In genomic region chrX:12006882-12007753, GRCm38 (mm10) we compare ENCODE assay signal across 8 mouse cellular contexts.
DNase-seq lines count a peak whose midpoint lies in the region; ATAC-seq and TF ChIP-seq lines count a peak whose summit lies in the region.

No protein-coding gene starts in this region.

- WGBS in heart, embryonic 16.5 days, result under 1% methylated on average over 62 of the region's 75 CpGs

- DNase-seq in adrenal gland, postnatal 36 days, result peak; percentile 74 to 77
- peak; percentile 68 for DNase-seq in kidney, postnatal 14 days
- DNase-seq in right cerebral cortex, postnatal 25 days, result peak; percentile 31
- DNase-seq in frontal cortex, adult 2 months (ENCODE audit: extremely low spot score in 1 of 2, low spot score in 1 of 2), result no peak

- H3K36me3 ChIP-seq in ES-Bruce4 (ENCODE audit: control insufficient read depth, insufficient read depth, low read length, poor library complexity, severe bottlenecking), result no peaks in the 10 kb centered on the region
- no peaks in the 10 kb centered on the region for H3K36me3 ChIP-seq in heart, embryonic 16.5 days (ENCODE audit: control insufficient read depth, insufficient read depth)
- H3K36me3 ChIP-seq in megakaryocyte, embryonic 14.5 days (replicated peaks; ENCODE audit: low read length), result no peaks in the 10 kb centered on the region

- TF ChIP-seq CTCF in ES-Bruce4 (IDR thresholded peaks at IDR 0.05; ENCODE audit: low read depth, low read length), result no peak

- peak overlapping the region; percentile 81 for H3K9ac ChIP-seq in ES-Bruce4 (ENCODE audit: low read depth, poor library complexity, severe bottlenecking)
- peak overlapping the region; percentile 72 for H3K9ac ChIP-seq in heart, embryonic 16.5 days (ENCODE audit: low read length)

- ATAC-seq in erythroblast, adult 5-6 weeks (replicated peaks; ENCODE audit: low FRiP score, poor library complexity, severe bottlenecking), result peak; percentile 10; the same call in 1 of the 2 replicates
- ATAC-seq in heart, embryonic 16.5 days (replicated peaks; ENCODE audit: extremely low read depth, insufficient read depth, low FRiP score), result peak; percentile 61

- peaks cover 11% of the 10 kb centered on the region for H3K4me1 ChIP-seq in ES-Bruce4 (ENCODE audit: control insufficient read depth, insufficient read depth, low read length)
- H3K4me1 ChIP-seq in heart, embryonic 16.5 days (ENCODE audit: control insufficient read depth, insufficient read depth, low read length), result peaks cover 21% of the 10 kb centered on the region
- H3K4me1 ChIP-seq in megakaryocyte, embryonic 14.5 days, result peaks cover 61% of the 10 kb centered on the region

- H3K4me2 ChIP-seq in heart, embryonic 16.5 days (ENCODE audit: low read depth, low read length), result peak overlapping the region; percentile 68

- TF ChIP-seq POLR2A in ES-Bruce4 (IDR thresholded peaks at IDR 0.05; ENCODE audit: insufficient read depth, low read length), result no peak

- no peaks in the 10 kb centered on the region for H3K9me3 ChIP-seq in ES-Bruce4 (replicated peaks; ENCODE audit: control insufficient read depth, insufficient read depth, low read length, poor library complexity, severe bottlenecking)
- H3K9me3 ChIP-seq in heart, embryonic 16.5 days (replicated peaks; ENCODE audit: control insufficient read depth, low read length), result no peaks in the 10 kb centered on the region
- 0 out of 2 replicates have a peak, but pooled peaks cover 4% of the 10 kb centered on the region for H3K9me3 ChIP-seq in megakaryocyte, embryonic 14.5 days

- TF ChIP-seq EP300 in ES-Bruce4 (IDR thresholded peaks at IDR 0.05; ENCODE audit: insufficient read depth, low read depth, low read length), result no peak

- H3K27me3 ChIP-seq in ES-Bruce4 (ENCODE audit: control insufficient read depth, insufficient read depth, low read length, poor library complexity, severe bottlenecking), result no peaks in the 10 kb centered on the region
- H3K27me3 ChIP-seq in heart, embryonic 16.5 days (ENCODE audit: control insufficient read depth, insufficient read depth, low read length), result peaks cover 36% of the 10 kb centered on the region
- peaks cover 43% of the 10 kb centered on the region for H3K27me3 ChIP-seq in megakaryocyte, embryonic 14.5 days (replicated peaks)

- H3K4me3 ChIP-seq in ES-Bruce4 (ENCODE audit: low read depth, low read length), result peak overlapping the region; percentile 77
- H3K4me3 ChIP-seq in heart, embryonic 16.5 days (ENCODE audit: low read length), result peak overlapping the region; percentile 54
- peak overlapping the region; percentile 92 for H3K4me3 ChIP-seq in megakaryocyte, embryonic 14.5 days (replicated peaks)

- no peak overlapping the region for H3K27ac ChIP-seq in ES-Bruce4 (ENCODE audit: insufficient read depth, low read length)
- peak overlapping the region; percentile 84 for H3K27ac ChIP-seq in heart, embryonic 16.5 days (ENCODE audit: low read length)

Comparison
In these comparisons a context has a peak if more than half of its experiments do, and no peak if none do; other contexts are left out.
1. DNase-seq: peak in adrenal gland, postnatal 36 days (2 of 2), kidney, postnatal 14 days (single experiment) and right cerebral cortex, postnatal 25 days (single experiment); none in frontal cortex, adult 2 months (0 of 2).
2. Peak in every context shown above with its lines, with median percentiles within 50 percentile points of each other: H3K4me3 ChIP-seq.